Mouse (Mus musculus) lung, embryonic 15.5 days (tissue): Measurements from ENCODE around the gene Fn3krp. TPM values are rescaled to one million over a fixed set of nuclear protein-coding genes. Genes with fewer than 3 reads are reported as not detected.

ENCODE experiments used
- ATAC-seq: fragments of 200-750 bp; cut with Nextera tagmentation; 2 replicates; pipeline ENCODE4 v1.8.0; 2017; ENCODE audit warnings: moderate number of reproducible peaks, borderline replicate concordance; ENCODE audit not compliant: low FRiP score, low TSS enrichment; ENCODE audit errors: extremely low read depth
- H3K27ac ChIP-seq: fragments of 300-500 bp; sonication (generic); 2 replicates; pipeline ENCODE4 v1.5.1; 2015; ENCODE audit warnings: moderate library complexity, mild to moderate bottlenecking, inconsistent platforms
- H3K27me3 ChIP-seq: fragments of 300-500 bp; sonication (generic); 2 replicates; pipeline ENCODE4 v1.6.1; 2015; ENCODE audit warnings: inconsistent platforms
- H3K36me3 ChIP-seq: fragments of 300-500 bp; sonication (generic); 2 replicates; pipeline ENCODE4 v1.6.1; 2015; ENCODE audit warnings: inconsistent platforms
- H3K4me1 ChIP-seq: fragments of 300-500 bp; sonication (generic); 2 replicates; pipeline ENCODE4 v1.6.1; 2015; ENCODE audit warnings: inconsistent platforms
- H3K4me2 ChIP-seq: fragments of 300-500 bp; sonication (generic); 2 replicates; pipeline ENCODE4 v1.6.1; 2015; ENCODE audit warnings: inconsistent platforms, mild to moderate bottlenecking, moderate library complexity
- H3K4me3 ChIP-seq: fragments of 300-500 bp; sonication (generic); 2 replicates; pipeline ENCODE4 v1.5.1; 2015; ENCODE audit warnings: mild to moderate bottlenecking, inconsistent platforms
- H3K9ac ChIP-seq: fragments of 300-500 bp; sonication (generic); 2 replicates; pipeline ENCODE4 v1.6.1; 2015; ENCODE audit warnings: inconsistent platforms
- H3K9me3 ChIP-seq: fragments of 300-500 bp; sonication (generic); 2 replicates; pipeline ENCODE4 v1.6.1; 2016; ENCODE audit warnings: inconsistent platforms
- whole genome bisulfite sequencing: fragments of 180-500 bp; shearing (Covaris S2); methylation state at CpG from one replicate; pipeline ENCODE4 v1.1.7; 2015; 5-methylcytosine and 5-hydroxymethylcytosine counted together
- microRNA-seq: library from miRNA; unstranded; fragments of <30 nt; microRNA quantifications from one replicate; pipeline ENCODE4, GENCODE M21; 2016
- polyA plus RNA-seq: library from polyadenylated mRNA; unstranded; fragments of >200 nt; fragmentation: Nextera tagmentation; extraction: Ambion mirVana; gene quantifications from 2 replicates; pipeline ENCODE4 v1.2.1, GENCODE M21; 2015

The Fn3krp gene
- polyA plus RNA-seq, 1 experiment from 2014 or later, result 6.1 TPM

DNA sequence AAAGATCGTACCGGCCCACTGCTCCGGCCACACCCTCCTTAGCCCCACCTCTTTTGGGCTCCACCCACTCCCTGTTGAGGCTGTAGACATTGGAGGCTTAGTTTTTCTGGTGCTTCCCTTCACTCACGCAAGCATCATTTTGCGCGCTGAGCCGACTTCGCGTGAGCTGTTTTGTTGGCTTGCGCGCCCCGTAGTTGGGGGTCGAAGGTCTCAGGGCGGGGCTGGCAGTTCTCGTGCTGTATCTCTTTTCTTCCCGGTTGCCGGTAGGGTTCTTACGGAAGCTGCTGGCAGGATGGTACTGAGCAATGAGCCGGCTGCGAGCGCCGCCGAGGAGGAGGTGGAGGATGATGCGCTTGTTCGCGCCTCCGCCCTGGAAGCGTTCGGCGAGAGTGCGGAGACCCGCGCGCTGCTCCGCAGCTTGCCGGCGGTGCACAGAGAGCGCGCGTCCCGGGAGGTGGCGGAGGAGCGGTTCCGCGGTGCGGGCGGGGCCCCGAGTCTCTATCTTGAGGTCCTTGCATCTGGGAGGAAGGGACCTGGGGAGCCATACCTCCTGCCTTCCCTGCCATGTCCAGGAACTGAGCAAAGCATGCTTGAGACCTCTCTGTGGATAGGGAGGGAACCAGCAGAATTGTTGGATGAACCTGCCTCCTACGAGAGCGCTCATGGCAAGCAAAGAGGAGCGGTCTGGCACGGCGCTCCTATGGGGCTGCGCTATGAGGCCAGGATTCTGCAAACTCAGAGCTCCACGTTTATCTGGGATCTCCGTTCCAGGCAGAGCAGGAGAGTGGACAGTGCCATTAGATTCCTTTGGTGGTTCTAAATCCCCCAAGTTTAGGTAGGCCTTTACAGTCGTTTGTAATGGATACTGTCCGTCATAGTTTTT, 30.8 kb downstream of the Fn3krp start, which contains the start of gene Tbcd:
TSS of gene Tbcd (plus strand) at position 197 of the 883 bp plus-strand sequence.
- H3K27me3 ChIP-seq, result no peaks in the 10 kb centered on the region
- ATAC-seq, result peak; percentile 97
- H3K9ac ChIP-seq, result peak within 1 kb of the TSS; percentile 56
- H3K4me1 ChIP-seq, result peaks cover 17% of the 10 kb centered on the region
- peak within 1 kb of the TSS; percentile 99 for H3K4me3 ChIP-seq
- H3K36me3 ChIP-seq, result 0 out of 2 replicates have a peak, but pooled peaks cover 7% of the 10 kb centered on the region
- no peaks in the 10 kb centered on the region for H3K9me3 ChIP-seq
- peak within 1 kb of the TSS; percentile 77 for H3K4me2 ChIP-seq
- peak within 1 kb of the TSS; percentile 29; the same call in 1 of the 2 replicates for H3K27ac ChIP-seq
- WGBS, result under 1% methylated on average over 58 of the region's 58 CpGs

DNA sequence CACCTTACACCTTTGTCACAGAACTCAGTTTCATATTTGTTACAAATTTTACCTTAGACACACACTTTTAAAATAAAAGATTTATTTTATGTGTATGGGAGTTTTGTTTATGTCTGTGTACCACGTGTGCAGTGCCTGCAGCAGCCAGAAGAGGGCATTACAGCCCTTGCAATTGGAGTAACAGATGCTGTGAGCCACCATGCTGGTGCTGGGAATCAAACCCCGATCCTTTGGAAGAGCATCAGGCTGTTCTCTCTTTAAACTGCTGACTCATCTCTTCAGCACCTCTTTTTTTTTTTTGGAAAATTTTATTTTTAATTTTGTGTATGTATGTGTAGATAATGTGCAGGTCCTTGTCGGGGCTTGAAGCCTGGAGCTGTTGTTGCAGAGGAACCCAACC, 36.7 kb downstream of the Fn3krp start:
- H3K27ac ChIP-seq, result no peak overlapping the region
- peaks cover 4% of the 10 kb centered on the region; the same call in 1 of the 2 replicates for H3K4me1 ChIP-seq
- H3K4me3 ChIP-seq, result no peak overlapping the region
- 90% methylated on average over 3 of the region's 3 CpGs for WGBS
- H3K9ac ChIP-seq, result no peak overlapping the region
- ATAC-seq, result no peak
- no peaks in the 10 kb centered on the region for H3K27me3 ChIP-seq
- H3K36me3 ChIP-seq, result peaks cover 35% of the 10 kb centered on the region
- no peaks in the 10 kb centered on the region for H3K9me3 ChIP-seq
- H3K4me2 ChIP-seq, result no peak overlapping the region

DNA sequence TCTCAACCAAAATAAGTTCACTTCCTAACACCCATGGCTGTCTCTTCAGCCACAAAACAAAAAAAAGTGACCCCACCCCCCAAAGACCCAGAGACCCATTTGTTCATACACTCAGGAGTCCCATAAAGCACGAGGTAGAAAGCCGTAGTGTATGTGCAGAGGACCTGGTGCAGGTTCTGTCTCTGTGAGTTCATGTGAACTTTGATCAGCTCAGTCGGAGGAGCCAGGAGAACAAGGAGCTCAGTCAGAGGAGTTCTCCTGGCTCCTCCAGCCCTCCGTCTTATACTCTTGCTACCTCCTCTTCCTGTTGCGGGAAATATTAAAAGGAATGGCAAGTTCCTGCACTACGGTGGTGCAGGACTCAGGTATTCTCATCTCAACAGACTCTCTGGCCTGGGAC, 46.2 kb downstream of the Fn3krp start:
- WGBS, result 86% methylated on average over 6 of the region's 6 CpGs
- Histone ChIP-seq H3K9me3 (no peaks in the 10 kb centered on the region), H3K27ac (no peak overlapping the region), H3K9ac (no peak overlapping the region), H3K36me3 (peaks cover 7% of the 10 kb centered on the region; the same call in 1 of the 2 replicates), H3K4me2 (no peak overlapping the region), H3K4me3 (no peak overlapping the region), H3K27me3 (no peaks in the 10 kb centered on the region), H3K4me1 (no peaks in the 10 kb centered on the region)
- ATAC-seq, result no peak

DNA sequence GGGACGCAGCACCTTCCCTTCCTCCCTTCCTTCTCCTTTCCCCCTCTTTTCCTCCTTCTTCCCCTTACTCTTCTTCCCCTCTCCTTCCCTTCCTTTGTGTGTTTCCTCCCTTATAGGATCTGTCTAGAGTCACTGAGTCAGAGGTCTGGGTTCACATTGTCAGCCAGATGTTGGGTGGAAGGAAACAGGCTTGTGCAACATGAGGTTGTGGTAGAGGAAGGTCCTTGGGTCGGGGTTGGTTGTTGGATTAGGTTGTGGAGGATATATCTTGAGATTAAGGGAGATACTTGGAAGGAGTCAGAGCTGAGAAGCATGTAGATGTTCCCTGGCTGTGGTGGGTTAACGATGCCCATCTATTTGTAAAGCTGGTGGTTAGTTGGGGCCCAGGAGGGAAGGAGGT, 53.6 kb downstream of the Fn3krp start:
- no peak overlapping the region for H3K27ac ChIP-seq
- no peak for ATAC-seq
- H3K9me3 ChIP-seq, result no peaks in the 10 kb centered on the region
- no peaks in the 10 kb centered on the region for H3K4me1 ChIP-seq
- no peak overlapping the region for H3K4me3 ChIP-seq
- no peaks in the 10 kb centered on the region for H3K27me3 ChIP-seq
- 65% methylated on average over 3 of the region's 3 CpGs for WGBS
- H3K36me3 ChIP-seq, result peaks cover 4% of the 10 kb centered on the region; the same call in 1 of the 2 replicates
- H3K4me2 ChIP-seq, result no peak overlapping the region
- H3K9ac ChIP-seq, result no peak overlapping the region

DNA sequence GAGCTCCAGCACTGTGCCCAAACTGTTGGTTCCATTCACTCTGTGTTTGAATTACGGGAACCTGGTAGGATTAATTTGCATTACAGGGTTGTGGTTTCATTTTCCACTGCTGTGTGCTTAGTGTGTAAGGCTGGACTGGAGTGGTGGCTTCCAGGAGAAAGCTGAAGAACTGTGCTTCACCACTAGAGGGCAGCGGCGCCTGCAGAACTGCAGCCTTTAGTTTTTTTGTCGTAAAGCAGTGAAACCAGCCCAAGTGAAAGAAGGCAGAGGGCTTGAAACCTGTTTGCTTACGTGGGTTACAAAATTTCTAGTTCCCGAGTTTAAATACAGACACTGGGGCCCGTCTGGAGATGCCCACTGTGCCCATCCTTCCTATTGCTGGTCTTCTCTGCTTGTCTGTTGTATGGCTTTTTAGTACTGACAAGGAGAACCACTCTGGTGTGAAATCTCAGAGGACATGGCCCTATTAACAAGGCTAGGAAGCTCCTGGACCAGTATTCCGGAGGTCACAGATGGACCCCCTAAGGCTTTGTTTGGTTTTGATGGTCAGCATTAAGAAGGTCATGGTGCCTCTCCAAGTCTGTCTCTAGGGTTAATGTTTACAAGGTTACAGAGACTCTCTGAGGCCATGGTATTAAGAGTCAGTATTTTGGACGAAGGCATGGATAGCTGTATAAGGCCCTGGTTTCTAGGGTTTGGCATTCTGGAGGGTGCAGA, 54.7 kb downstream of the Fn3krp start:
- Histone ChIP-seq H3K27ac (no peak overlapping the region), H3K27me3 (no peaks in the 10 kb centered on the region), H3K9me3 (no peaks in the 10 kb centered on the region), H3K4me1 (no peaks in the 10 kb centered on the region), H3K9ac (no peak overlapping the region), H3K4me3 (no peak overlapping the region), H3K4me2 (no peak overlapping the region), H3K36me3 (peaks cover 4% of the 10 kb centered on the region; the same call in 1 of the 2 replicates)
- 31% methylated on average over 9 of the region's 9 CpGs for WGBS
- ATAC-seq, result no peak

DNA sequence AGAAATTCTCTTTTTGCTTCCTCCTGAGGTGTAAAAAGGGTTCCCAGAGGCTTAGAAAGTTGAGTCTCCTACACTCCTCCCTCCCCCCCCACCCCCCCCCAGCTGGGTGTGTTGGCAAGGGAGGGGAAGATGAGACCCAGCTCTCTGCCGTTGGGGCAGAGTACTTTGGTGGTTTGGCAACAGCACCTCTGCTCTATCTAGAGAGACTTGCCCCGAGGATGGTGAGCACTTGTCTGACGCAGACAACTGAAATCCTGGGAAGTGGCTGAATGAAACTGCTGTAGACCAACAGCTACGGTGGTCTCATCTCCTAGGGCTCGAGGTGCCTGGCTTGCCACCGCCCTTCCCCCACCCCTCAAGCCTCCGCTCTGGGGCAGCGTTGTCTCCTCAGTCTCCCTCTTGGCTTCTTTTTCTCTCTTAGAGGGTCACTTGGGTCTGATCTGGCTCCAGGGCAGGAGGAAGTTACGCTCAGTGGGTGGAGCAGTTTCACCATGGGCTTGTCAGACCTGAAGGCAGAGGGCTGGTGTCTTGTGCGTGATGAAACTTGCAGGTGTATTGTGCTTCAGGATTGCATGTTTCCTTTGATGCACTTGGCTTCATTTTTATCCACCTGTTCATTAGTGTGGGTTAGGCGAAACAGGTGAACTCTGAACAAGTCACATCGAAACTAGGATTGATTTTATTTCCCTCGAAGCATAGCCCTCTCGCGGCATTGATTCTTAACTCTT, 58.4 kb downstream of the Fn3krp start:
- ATAC-seq, result no peak
- H3K4me3 ChIP-seq, result no peak overlapping the region
- H3K27me3 ChIP-seq, result no peaks in the 10 kb centered on the region
- no peak overlapping the region for H3K27ac ChIP-seq
- no peaks in the 10 kb centered on the region for H3K9me3 ChIP-seq
- H3K4me1 ChIP-seq, result no peaks in the 10 kb centered on the region
- H3K4me2 ChIP-seq, result no peak overlapping the region
- peaks cover 4% of the 10 kb centered on the region; the same call in 1 of the 2 replicates for H3K36me3 ChIP-seq
- H3K9ac ChIP-seq, result no peak overlapping the region
- 88% methylated on average over 15 of the region's 15 CpGs for WGBS

Small RNA genes lying within 50 kb of the gene (microRNA-seq; reads per million reads assigned to microRNA genes)
- gene Mir7236, result not detected

Other genes with a start within 250 kb of the Fn3krp start
- gene Hexdc, start 217.0 kb upstream of the Fn3krp start, polyA plus RNA-seq, result 5.9 and 8.8 TPM in 2 replicates
- gene Ogfod3, start 216.7 kb upstream of the Fn3krp start, polyA plus RNA-seq, result 25.7 and 27.9 TPM in 2 replicates
- gene Cybc1, start 192.1 kb upstream of the Fn3krp start, polyA plus RNA-seq, result 35.2 and 35.3 TPM in 2 replicates
- 47.7 and 51.9 TPM in 2 replicates for gene Narf, start 184.1 kb upstream of the Fn3krp start, polyA plus RNA-seq
- 7.8 and 8.7 TPM in 2 replicates for gene Foxk2, start 161.4 kb upstream of the Fn3krp start, polyA plus RNA-seq
- 93.4 and 98.5 TPM in 2 replicates for gene Wdr45b, start 67.0 kb upstream of the Fn3krp start, polyA plus RNA-seq
- 5.3 and 6.0 TPM in 2 replicates for gene Rab40b, start 33.1 kb upstream of the Fn3krp start, polyA plus RNA-seq
- 0.68 and 1.0 TPM in 2 replicates for gene Fn3k, start 13.5 kb downstream of the Fn3krp start, polyA plus RNA-seq
- gene Tbcd, start 30.5 kb downstream of the Fn3krp start, polyA plus RNA-seq, result 36.7 and 37.1 TPM in 2 replicates
- gene Zfp750, start 97.9 kb downstream of the Fn3krp start, polyA plus RNA-seq, result 0.49 and 0.61 TPM in 2 replicates